Mouse (Mus musculus) bone marrow, adult 2 months (tissue): Measurements from ENCODE around the gene Iars. TPM values are rescaled to one million over a fixed set of nuclear protein-coding genes. Genes with fewer than 3 reads are reported as not detected.
"Not testable (repeated sequence)": the region's sequence is repeated elsewhere in the genome, so short reads cannot be mapped to it uniquely, and the experiment has no call there.

ENCODE experiments used
- H3K27ac ChIP-seq: fragments of 200-500 bp; 2 replicates; pipeline ENCODE4 v1.5.1; 2012; ENCODE audit warnings: low read depth, mild to moderate bottlenecking, control low read depth, inconsistent platforms, low read length; ENCODE audit not compliant: control insufficient read depth, poor library complexity, insufficient read depth
- H3K4me1 ChIP-seq: fragments of 200-500 bp; 2 replicates; pipeline ENCODE4 v1.6.1; 2011; ENCODE audit warnings: low read length; ENCODE audit not compliant: control insufficient read depth, insufficient read depth
- H3K4me3 ChIP-seq: fragments of 200-500 bp; replicated peaks from 2 replicates; pipeline ENCODE3; 2011; ENCODE audit warnings: mild to moderate bottlenecking, low read depth, low read length, control low read depth; ENCODE audit not compliant: control insufficient read depth
- CTCF ChIP-seq: fragments of 200-500 bp; IDR thresholded peaks from 2 replicates; pipeline ENCODE4 v1.5.1; 2011; ENCODE audit warnings: low read length, control low read depth; ENCODE audit not compliant: control insufficient read depth, insufficient read depth
- POLR2A ChIP-seq: fragments of 200-500 bp; IDR thresholded peaks from 2 replicates; pipeline ENCODE4 v1.6.1; 2011; ENCODE audit warnings: low read depth, mild to moderate bottlenecking, control low read depth, low read length, borderline replicate concordance; ENCODE audit not compliant: control insufficient read depth
- WGBS: fragments of 180-500 bp; shearing (Covaris S2); methylation state at CpG from one replicate; pipeline ENCODE4 v1.1.7; 2018; 5-methylcytosine and 5-hydroxymethylcytosine counted together
- polyA plus RNA-seq: library from polyadenylated mRNA; stranded (reverse); fragments of >200 nt; gene quantifications from 2 replicates; pipeline ENCODE4 v1.2.4, GENCODE M21; 2011; ENCODE audit warnings: low replicate concordance; ENCODE audit not compliant: missing spikeins, insufficient read depth, insufficient read length

Gene Iars
- polyA plus RNA-seq, 1 experiment: 27.5 TPM

DNA sequence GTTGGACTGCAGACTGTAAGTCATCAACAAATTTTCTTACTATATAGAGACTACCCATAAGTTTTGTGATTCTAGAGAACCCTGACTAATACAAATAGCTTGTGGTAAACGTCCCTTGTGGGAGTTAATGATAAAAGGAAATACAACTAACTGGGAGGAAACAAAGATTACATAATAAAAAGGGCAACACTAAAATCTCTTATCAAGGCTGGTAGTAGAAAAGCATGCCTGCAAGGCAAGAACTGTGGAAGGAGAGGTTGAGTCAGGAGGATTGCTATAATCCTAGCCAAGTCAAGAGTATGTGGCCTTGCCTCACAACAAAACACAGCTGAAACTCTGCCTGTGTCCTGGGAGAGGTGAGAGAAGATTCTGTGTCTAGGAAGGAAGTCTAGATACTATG lies 78.8 kb downstream of the Iars start:
- 8% methylated on average over 1 of the region's 1 CpGs for WGBS
- TF ChIP-seq POLR2A: no peak
- no peak for TF ChIP-seq CTCF
- Histone ChIP-seq H3K4me3 (no peak overlapping the region), H3K4me1 (no peaks in the 10 kb centered on the region), H3K27ac (no peak overlapping the region)

DNA sequence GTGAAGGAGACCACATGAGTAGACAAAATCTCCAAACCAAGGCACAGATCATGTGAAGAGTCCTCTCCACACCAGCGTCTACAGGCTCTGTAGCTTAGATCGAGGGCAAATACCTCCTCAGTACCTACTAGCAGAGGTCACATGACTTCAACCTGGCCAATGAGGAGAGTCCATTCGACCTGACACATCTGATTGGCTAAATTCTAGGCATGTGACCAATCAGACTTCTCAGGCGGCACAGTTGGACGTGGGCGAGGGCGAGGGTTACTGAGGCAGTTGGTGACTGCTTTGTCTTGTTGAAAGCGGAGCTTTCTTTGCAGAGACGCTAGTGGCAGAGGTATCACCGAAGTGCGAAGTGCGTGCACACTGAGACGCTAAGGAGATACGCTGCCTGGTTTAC lies 80.3 kb downstream of the Iars start:
- WGBS: 85% methylated on average over 14 of the region's 14 CpGs
- no peak overlapping the region for H3K4me3 ChIP-seq
- H3K4me1 ChIP-seq: no peaks in the 10 kb centered on the region
- no peak overlapping the region for H3K27ac ChIP-seq
- TF ChIP-seq POLR2A (no peak), CTCF (no peak)

DNA sequence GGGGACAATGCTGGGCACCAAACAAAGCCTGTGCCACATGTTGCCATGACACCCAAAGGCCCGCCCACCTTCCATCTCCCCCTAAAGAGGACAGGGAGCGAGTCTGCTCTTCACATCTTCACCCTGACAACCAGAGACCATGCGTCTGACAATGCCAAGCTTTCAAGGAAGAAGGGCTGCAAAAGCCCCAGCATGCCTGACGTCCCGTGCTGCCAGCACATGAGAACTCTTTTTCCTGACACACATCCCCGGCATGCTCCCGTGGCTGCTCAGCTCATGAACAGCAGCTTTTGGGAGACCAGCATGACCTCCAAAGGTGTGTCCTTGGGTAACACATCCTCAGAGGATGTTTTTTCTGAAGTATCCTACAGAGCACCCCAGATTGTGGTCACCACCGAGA lies 83.4 kb downstream of the Iars start:
- 89% methylated on average over 8 of the region's 8 CpGs for WGBS
- no peak for TF ChIP-seq POLR2A
- TF ChIP-seq CTCF: no peak
- no peak overlapping the region for H3K4me3 ChIP-seq
- H3K27ac ChIP-seq: no peak overlapping the region
- H3K4me1 ChIP-seq: no peaks in the 10 kb centered on the region

DNA sequence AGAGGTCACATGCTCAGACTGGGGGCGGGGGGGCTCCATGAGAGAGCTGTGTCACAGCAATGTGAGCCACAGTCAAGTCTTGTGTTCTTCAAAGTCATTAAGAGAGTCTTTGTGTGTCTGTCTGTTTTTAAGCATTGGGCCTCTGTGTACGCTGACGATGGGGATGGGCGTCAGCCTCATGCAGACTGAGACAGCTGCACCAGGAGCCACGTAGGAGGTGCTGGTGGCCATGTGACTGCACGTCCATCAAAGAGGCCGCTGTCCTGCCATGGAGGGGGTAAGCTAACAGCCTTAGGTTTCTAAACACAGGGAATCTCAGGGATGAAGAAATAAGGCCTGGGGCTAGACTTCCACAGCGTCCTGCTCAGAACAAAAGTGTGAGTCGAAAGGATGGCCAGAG lies 84.4 kb downstream of the Iars start:
- 74% methylated on average over 9 of the region's 9 CpGs for WGBS
- no peak overlapping the region for H3K4me3 ChIP-seq
- no peak overlapping the region for H3K27ac ChIP-seq
- no peaks in the 10 kb centered on the region for H3K4me1 ChIP-seq
- TF ChIP-seq POLR2A: no peak
- no peak for TF ChIP-seq CTCF

DNA sequence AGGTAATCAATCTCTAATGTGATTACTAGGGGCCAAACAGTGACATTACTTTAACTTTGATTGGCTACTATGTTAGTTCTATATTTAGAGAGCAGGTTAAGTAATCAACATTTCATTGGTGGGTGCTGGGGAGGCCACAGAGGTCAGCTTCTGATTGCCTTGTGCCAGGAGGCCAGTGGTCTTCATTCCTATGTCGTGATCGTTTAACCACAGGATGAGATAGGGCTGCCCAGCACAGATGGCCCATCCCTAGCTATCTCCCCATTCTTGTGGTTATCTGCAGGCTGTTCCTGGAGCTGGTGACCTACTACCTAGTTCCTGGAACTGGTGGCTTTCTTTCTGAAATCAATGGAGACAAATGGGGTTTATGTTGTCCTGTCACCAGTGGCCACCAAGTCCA lies 86.1 kb downstream of the Iars start:
- TF ChIP-seq CTCF: no peak
- no peak for TF ChIP-seq POLR2A
- H3K27ac ChIP-seq: no peak overlapping the region
- H3K4me3 ChIP-seq: no peak overlapping the region
- WGBS: 60% methylated on average over 2 of the region's 2 CpGs
- no peaks in the 10 kb centered on the region for H3K4me1 ChIP-seq

DNA sequence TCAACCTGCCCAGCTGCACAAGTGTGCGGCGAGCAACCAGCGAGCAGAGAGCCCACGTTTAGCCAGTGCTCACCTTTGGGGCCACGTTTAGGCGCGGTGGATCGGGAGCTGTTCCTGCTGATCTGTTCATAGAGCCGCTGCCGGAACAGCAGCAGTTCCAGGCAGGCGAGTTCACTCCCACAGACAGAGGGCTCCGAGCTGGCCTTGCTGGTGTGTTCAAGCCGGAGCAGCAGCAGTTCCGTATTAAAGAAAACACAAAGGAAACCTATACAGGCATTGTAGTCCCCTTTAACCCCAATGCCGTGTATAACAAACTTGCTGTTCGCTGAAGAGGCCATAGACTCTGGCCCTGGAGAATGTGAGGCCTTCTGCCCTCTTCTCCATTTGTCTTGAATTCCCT lies 87.2 kb downstream of the Iars start:
- no peak overlapping the region for H3K4me3 ChIP-seq
- TF ChIP-seq CTCF (no peak), POLR2A (no peak)
- H3K4me1 ChIP-seq: no peaks in the 10 kb centered on the region
- WGBS: 81% methylated on average over 16 of the region's 16 CpGs
- no peak overlapping the region for H3K27ac ChIP-seq

DNA sequence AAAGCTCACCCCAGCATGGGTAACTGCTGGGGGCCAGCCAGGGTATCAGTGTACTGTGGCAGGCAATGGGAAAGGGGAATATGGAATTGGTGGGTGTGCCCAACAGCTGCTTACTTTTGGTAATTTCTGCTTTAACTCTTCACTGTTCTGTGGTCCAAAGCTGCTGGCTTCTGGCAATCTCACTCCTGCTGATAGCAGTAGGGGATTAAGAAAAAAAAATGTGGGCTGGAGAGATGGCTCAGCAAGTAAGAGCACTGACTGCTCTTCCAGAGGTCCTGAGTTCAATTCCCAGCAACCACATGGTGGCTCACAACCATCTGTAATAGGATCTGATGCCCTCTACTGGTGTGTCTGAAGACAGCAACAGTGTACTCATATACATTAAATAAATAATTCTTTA lies 89.6 kb downstream of the Iars start:
- H3K4me3 ChIP-seq, H3K27ac ChIP-seq, H3K4me1 ChIP-seq: not testable (repeated sequence)

Other genes with a start within 250 kb of the Iars start
- gene Tes3-ps, start 188.8 kb upstream of the Iars start, polyA plus RNA-seq: 1.4 and 3.5 TPM in 2 replicates
- gene Ecm2, start 177.3 kb upstream of the Iars start, polyA plus RNA-seq: 0.42 TPM in 1 of 2 replicates, not detected in the other
- gene Aspn, start 137.7 kb upstream of the Iars start, polyA plus RNA-seq: 2.0 and 5.9 TPM in 2 replicates
- gene Omd, start 99.6 kb upstream of the Iars start, polyA plus RNA-seq: 0.63 and 1.3 TPM in 2 replicates
- gene Ogn, start 74.1 kb upstream of the Iars start, polyA plus RNA-seq: 2.9 and 6.4 TPM in 2 replicates
- 8.5 and 9.9 TPM in 2 replicates for gene Cenpp, start 29.3 kb upstream of the Iars start, polyA plus RNA-seq
- 5.2 and 9.2 TPM in 2 replicates for gene Nol8, start 29.0 kb upstream of the Iars start, polyA plus RNA-seq
- gene Gm30302, start 116.9 kb downstream of the Iars start, polyA plus RNA-seq: not detected in 2 replicates